Mouse (Mus musculus) kidney, embryonic 15.5 days (tissue): ENCODE results near the gene Mybbp1a. TPM values are rescaled to one million over a fixed set of nuclear protein-coding genes. Genes with fewer than 3 reads are reported as not detected.

Experiments used
- ATAC-seq: fragments of 200-750 bp; cut with Nextera tagmentation; replicated peaks from 2 replicates; pipeline ENCODE4 v1.8.0; 2017; ENCODE audit warnings: moderate TSS enrichment; ENCODE audit not compliant: low FRiP score
- H3K27ac ChIP-seq: fragments of 300-500 bp; sonication (generic); 2 replicates; pipeline ENCODE4 v1.5.1; 2015; ENCODE audit warnings: mild to moderate bottlenecking, inconsistent platforms
- H3K27me3 ChIP-seq: fragments of 300-500 bp; sonication (generic); 2 replicates; pipeline ENCODE4 v1.6.1; 2015; ENCODE audit warnings: inconsistent platforms
- H3K36me3 ChIP-seq: fragments of 300-500 bp; sonication (generic); 2 replicates; pipeline ENCODE4 v1.6.1; 2015; ENCODE audit warnings: inconsistent platforms
- H3K4me1 ChIP-seq: fragments of 300-500 bp; sonication (generic); 2 replicates; pipeline ENCODE4 v1.6.1; 2015; ENCODE audit warnings: inconsistent platforms
- H3K4me2 ChIP-seq: fragments of 300-500 bp; sonication (generic); 2 replicates; pipeline ENCODE4 v1.6.1; 2015; ENCODE audit warnings: moderate library complexity, mild to moderate bottlenecking, inconsistent platforms
- H3K4me3 ChIP-seq: fragments of 300-500 bp; sonication (generic); replicated peaks from 2 replicates; pipeline ENCODE4 v1.5.1; 2015; ENCODE audit warnings: mild to moderate bottlenecking, inconsistent platforms
- H3K9ac ChIP-seq: fragments of 300-500 bp; sonication (generic); 2 replicates; pipeline ENCODE4 v1.6.1; 2015; ENCODE audit warnings: mild to moderate bottlenecking, inconsistent platforms
- H3K9me3 ChIP-seq: fragments of 300-500 bp; sonication (generic); replicated peaks from 2 replicates; pipeline ENCODE4 v1.6.1; 2016; ENCODE audit warnings: inconsistent platforms
- WGBS: fragments of 180-500 bp; shearing (Covaris S2); methylation state at CpG from one replicate; pipeline ENCODE4 v1.1.7; 2015; ENCODE audit warnings: mixed read lengths; 5-methylcytosine and 5-hydroxymethylcytosine counted together
- polyA plus RNA-seq: library from polyadenylated mRNA; unstranded; fragments of >200 nt; fragmentation: Nextera tagmentation; extraction: Ambion mirVana; gene quantifications from 2 replicates; pipeline ENCODE4 v1.2.1, GENCODE M21; 2015

Mybbp1a gene
- 162 and 184 TPM in 2 replicates for polyA plus RNA-seq

DNA sequence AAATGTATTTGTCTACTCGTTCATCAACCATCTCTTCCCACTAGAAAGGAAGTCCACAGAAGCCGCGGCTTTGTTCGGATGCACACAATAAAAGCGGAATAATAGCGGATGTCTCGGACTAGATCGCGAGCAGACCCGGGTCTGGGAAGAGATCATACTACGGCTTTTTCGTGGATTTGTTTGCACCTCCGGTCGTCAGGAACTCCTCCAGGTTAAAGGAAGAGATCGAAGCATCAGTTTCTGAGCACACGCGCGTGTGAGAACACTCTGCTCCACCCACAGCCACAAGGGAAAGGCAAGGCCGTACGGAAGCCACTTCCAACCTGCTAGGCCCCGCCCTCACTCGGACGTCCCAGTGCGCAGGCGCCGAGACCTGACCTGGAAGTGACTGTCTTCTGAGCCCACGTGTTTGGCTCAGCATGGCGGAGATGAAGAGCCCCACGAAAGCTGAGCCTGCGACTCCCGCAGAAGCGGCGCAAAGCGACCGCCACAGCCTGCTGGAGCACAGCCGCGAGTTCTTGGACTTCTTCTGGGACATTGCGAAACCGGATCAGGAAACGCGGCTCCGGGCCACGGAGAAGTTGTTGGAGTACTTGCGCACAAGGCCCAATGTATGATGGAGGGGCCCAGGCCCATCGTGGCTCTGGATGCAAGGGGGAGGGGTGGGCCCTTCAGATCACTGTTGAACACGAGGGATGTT lies at the start of gene Mybbp1a:
Gene Mybbp1a (plus strand): TSS at position 391 of the 700 bp plus-strand sequence.
- Histone ChIP-seq H3K4me2 (peak within 1 kb of the TSS; percentile 76), H3K4me3 (peak within 1 kb of the TSS; percentile 71), H3K9me3 (no peaks in the 10 kb centered on the region), H3K27me3 (no peaks in the 10 kb centered on the region), H3K9ac (peak within 1 kb of the TSS; percentile 76), H3K27ac (peak within 1 kb of the TSS; percentile 94), H3K4me1 (peaks cover 19% of the 10 kb centered on the region), H3K36me3 (peaks cover 40% of the 10 kb centered on the region)
- peak; percentile 91 for ATAC-seq
- 0% methylated on average over 46 of the region's 46 CpGs for WGBS

DNA sequence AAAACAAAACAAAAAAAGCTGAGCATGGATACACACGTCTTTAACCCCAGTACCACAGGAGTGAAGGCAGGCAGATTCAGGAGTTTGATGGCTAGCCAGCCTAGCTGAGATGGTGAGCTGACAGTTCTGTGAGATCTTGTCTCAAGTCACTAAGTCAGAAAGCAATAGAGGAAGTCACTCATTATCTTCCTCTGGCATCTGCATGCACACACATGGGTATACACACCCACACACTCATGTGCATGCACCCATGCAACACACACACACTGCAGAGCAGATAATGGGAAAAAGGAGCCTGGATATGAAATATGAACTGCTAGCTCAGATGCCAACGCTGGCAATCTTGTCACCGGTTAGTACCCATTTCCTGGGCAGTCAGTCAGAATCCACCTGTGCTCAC lies 47.9 kb upstream of the Mybbp1a start:
- no peak overlapping the region for H3K4me2 ChIP-seq
- H3K27ac ChIP-seq = peak overlapping the region; percentile 58; the same call in 1 of the 2 replicates
- ATAC-seq = no peak
- 72% methylated on average over 3 of the region's 3 CpGs for WGBS
- no peak overlapping the region for H3K4me3 ChIP-seq
- H3K9me3 ChIP-seq = no peaks in the 10 kb centered on the region
- no peak overlapping the region for H3K9ac ChIP-seq
- no peaks in the 10 kb centered on the region for H3K27me3 ChIP-seq
- peaks cover 43% of the 10 kb centered on the region for H3K4me1 ChIP-seq
- H3K36me3 ChIP-seq = peaks cover 57% of the 10 kb centered on the region

DNA sequence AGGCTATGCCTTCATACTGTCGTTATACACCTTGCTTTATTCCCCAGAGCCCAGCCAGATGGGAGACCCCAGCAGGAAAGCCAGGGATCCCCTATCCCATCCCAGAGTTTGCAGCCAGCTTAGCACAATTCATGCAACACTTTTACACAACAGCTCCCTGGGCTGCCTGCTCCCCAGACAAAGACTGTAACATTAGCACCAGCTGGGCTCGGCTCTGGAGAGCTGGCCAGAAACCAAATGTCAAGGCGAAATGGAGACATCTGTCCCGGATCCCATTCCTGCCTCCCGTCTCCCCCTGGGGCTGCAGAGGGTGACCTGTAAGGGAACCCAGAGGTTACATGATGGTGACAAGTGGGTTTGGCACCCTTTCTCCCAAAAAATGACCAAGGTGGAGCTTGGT lies 47.5 kb upstream of the Mybbp1a start:
- Histone ChIP-seq H3K4me3 (no peak overlapping the region), H3K4me1 (peaks cover 43% of the 10 kb centered on the region), H3K27ac (peak overlapping the region; percentile 58; the same call in 1 of the 2 replicates), H3K9me3 (no peaks in the 10 kb centered on the region), H3K9ac (no peak overlapping the region), H3K36me3 (peaks cover 53% of the 10 kb centered on the region), H3K4me2 (no peak overlapping the region), H3K27me3 (no peaks in the 10 kb centered on the region)
- no peak for ATAC-seq
- WGBS = 34% methylated on average over 5 of the region's 5 CpGs

DNA sequence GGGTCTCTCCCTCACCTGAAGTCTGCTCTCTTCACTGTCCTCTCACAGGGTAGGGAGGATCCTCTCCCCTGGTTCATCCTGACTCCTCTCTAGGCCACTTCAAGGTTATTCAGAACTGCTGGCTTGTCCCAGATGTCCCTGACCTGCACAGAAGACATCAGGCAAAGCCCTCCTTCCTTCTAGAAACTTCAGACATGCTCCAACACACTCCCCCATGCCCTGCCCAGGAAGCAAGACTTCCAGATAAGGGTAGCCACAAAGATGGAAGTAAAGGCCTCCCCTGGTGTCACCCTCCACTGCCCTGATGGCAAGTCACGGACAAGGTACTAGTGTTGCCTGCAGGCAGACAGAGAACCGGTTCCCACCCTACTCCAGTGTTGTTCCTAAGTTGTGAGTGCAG lies 46.5 kb upstream of the Mybbp1a start:
- 0 out of 2 replicates have a peak, but pooled peaks have one; percentile 34 for ATAC-seq
- H3K36me3 ChIP-seq = peaks cover 57% of the 10 kb centered on the region
- H3K27me3 ChIP-seq = no peaks in the 10 kb centered on the region
- H3K4me3 ChIP-seq = no peak overlapping the region
- H3K9me3 ChIP-seq = no peaks in the 10 kb centered on the region
- H3K27ac ChIP-seq = no peak overlapping the region
- 59% methylated on average over 2 of the region's 2 CpGs for WGBS
- H3K4me1 ChIP-seq = peaks cover 50% of the 10 kb centered on the region
- no peak overlapping the region for H3K4me2 ChIP-seq
- no peak overlapping the region for H3K9ac ChIP-seq

DNA sequence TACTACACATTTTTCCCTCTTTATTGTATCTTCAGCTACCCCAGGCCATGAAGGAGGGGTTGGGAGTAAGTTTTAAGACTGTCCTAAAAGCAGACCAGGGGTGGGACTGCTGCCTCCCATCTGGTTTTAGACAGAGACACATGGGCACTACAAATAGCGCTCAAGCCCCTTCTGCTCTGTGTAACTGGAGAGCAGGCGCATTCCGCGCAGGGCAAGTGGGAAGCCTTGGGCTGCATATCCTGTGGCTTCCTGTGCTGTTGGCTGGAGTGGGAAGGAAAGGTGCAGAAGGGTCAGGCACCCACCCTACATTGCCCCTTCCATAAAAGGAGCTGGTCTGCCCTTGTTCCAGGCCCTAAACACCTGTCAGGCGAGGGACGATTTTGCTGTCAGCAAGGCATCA lies 45.5 kb upstream of the Mybbp1a start:
- H3K27ac ChIP-seq = no peak overlapping the region

DNA sequence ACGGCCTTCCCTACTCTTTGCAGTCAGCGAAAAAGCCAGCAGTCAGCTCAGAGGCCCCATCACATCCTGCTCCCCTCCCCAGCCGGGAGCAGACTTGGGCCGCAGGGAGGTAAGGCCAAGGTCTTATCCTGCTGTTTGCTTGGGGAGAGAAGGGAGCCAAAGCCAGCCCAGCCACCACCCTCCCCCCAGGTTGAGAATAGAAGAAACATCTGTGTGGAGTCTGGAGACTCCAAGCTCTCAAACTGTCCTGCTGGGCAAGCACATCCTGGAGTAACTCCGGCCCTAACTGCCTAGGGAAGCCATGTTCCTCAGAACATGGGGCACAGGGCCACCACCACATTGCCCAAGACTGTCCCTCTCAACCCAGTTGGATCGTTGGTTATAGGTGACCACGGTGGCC lies 44.5 kb upstream of the Mybbp1a start:
- Histone ChIP-seq H3K36me3 (peaks cover 52% of the 10 kb centered on the region), H3K4me3 (no peak overlapping the region), H3K9me3 (no peaks in the 10 kb centered on the region), H3K4me2 (no peak overlapping the region), H3K27ac (no peak overlapping the region; the same call in 1 of the 2 replicates), H3K4me1 (peaks cover 69% of the 10 kb centered on the region), H3K27me3 (no peaks in the 10 kb centered on the region), H3K9ac (no peak overlapping the region)
- WGBS = 65% methylated on average over 7 of the region's 7 CpGs
- no peak for ATAC-seq

More for the DNA sequence above, 45.5 kb upstream of the Mybbp1a start:
- Histone ChIP-seq H3K4me1 (peaks cover 59% of the 10 kb centered on the region), H3K36me3 (peaks cover 57% of the 10 kb centered on the region), H3K9ac (no peak overlapping the region), H3K9me3 (no peaks in the 10 kb centered on the region), H3K4me3 (no peak overlapping the region), H3K4me2 (no peak overlapping the region), H3K27me3 (no peaks in the 10 kb centered on the region)
- 62% methylated on average over 6 of the region's 6 CpGs for WGBS
- no peak for ATAC-seq

DNA sequence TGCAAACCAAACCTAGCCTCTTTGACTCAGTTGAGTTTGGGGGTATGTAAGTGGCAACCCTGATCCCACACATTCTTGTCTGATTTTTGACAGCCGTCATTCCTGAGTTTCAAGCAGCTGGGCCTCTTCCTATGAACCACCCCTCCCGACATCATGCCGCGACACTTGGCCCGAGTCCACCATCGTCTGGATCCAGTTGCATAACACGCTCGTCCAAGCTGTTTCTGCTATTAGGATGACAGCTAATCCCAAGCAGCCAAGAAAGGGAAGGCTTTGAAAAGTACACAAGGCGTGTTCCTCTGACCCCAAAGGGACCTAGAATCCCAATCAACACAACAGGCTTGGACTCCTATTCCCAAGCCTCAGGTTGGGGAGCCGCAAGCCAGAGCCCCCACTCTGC lies 44.1 kb upstream of the Mybbp1a start:
- Histone ChIP-seq H3K4me2 (no peak overlapping the region), H3K9me3 (no peaks in the 10 kb centered on the region), H3K27me3 (no peaks in the 10 kb centered on the region), H3K36me3 (peaks cover 52% of the 10 kb centered on the region), H3K27ac (0 out of 2 replicates have a peak overlapping the region, but pooled peaks have one; percentile 20), H3K9ac (no peak overlapping the region), H3K4me3 (no peak overlapping the region), H3K4me1 (peaks cover 73% of the 10 kb centered on the region)
- WGBS = 67% methylated on average over 10 of the region's 10 CpGs
- ATAC-seq = no peak

DNA sequence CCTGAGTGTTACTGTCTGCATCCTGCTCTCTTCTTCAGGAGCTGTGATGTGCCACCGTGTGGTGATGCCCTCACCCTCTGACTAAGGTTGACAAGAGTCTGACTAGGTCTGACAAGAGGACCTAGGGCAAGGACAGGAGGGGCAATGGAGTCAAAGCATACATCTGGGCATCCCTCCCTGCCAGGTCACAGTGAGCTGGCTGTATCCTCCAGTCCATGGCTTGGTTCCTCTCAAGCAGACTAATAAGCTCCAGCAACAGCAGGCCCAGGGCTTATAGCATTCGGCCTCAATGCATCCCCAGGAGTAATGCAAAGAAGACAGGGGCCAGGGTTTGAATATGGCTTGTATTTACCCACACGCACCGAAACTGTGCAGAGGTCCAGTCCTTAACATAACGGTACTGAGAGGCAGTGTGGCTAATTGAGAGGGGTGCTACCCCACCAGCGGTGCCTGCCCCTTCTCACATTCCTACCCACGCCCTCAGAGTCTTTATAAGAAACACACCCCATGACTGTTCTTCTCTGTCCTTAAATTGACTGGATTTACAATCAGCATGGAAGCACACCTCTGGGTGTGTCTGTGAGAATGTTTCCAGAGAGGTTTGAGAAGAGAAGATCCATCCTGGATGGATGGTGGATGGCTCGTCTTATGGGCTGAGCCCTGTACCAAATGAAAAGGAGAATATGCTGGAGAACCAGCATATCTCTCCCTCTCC lies 43.2 kb upstream of the Mybbp1a start:
- no peaks in the 10 kb centered on the region for H3K27me3 ChIP-seq
- peaks cover 82% of the 10 kb centered on the region for H3K4me1 ChIP-seq
- H3K9ac ChIP-seq = no peak overlapping the region
- 87% methylated on average over 8 of the region's 8 CpGs for WGBS
- H3K36me3 ChIP-seq = peaks cover 48% of the 10 kb centered on the region
- no peaks in the 10 kb centered on the region for H3K9me3 ChIP-seq
- H3K27ac ChIP-seq = no peak overlapping the region
- no peak overlapping the region for H3K4me2 ChIP-seq
- no peak for ATAC-seq
- no peak overlapping the region for H3K4me3 ChIP-seq

DNA sequence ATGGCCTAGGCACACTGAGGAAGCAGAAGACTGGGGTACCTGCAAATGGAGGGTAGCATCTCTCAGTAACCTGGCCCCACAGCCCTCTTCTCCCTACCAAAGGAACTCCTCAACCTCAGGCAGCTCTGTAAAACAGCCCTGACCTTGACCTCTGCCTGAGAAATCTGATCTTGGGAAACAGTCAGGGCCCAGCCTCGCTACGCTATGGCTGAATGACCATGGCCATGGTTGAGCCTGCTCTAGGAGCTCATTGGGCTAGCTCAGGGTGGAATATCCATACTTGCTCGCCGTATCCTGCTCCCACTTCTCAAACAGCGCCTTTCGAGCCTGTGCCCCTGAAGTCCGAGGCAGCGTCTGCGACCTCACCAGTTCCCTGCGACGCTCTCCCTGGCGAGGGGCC lies 40.1 kb upstream of the Mybbp1a start:
- H3K27me3 ChIP-seq = no peaks in the 10 kb centered on the region
- H3K36me3 ChIP-seq = peaks cover 48% of the 10 kb centered on the region
- no peak overlapping the region; the same call in 1 of the 2 replicates for H3K4me3 ChIP-seq
- H3K27ac ChIP-seq = peak overlapping the region; percentile 94
- H3K9ac ChIP-seq = peak overlapping the region; percentile 21; the same call in 1 of the 2 replicates
- ATAC-seq = peak; percentile 80
- WGBS = 44% methylated on average over 12 of the region's 12 CpGs
- H3K4me1 ChIP-seq = peaks cover 87% of the 10 kb centered on the region
- H3K9me3 ChIP-seq = no peaks in the 10 kb centered on the region
- peak overlapping the region; percentile 41 for H3K4me2 ChIP-seq

DNA sequence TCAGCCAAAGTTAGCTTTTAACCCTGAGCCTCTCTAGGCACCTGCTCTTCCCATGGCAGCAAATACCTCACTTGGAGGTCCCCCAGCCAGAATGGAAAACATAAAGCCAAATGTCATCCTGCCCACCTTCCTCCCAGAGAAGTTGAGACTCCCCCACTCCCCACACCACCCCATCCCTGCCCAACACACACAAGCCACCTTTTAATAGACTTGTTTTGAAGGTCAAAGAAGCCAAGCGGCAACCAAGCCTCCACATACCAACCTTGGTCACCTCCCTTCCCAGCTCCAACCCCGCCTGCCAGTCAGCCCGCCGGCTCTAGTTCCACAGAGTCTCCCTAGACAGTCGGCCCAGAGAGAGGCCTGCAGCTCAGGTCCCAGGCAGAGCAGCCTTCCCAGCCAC lies 39.1 kb upstream of the Mybbp1a start:
- peak overlapping the region; percentile 41 for H3K4me2 ChIP-seq
- peaks cover 87% of the 10 kb centered on the region for H3K4me1 ChIP-seq
- 20% methylated on average over 5 of the region's 5 CpGs for WGBS
- no peaks in the 10 kb centered on the region for H3K27me3 ChIP-seq
- no peaks in the 10 kb centered on the region for H3K9me3 ChIP-seq
- peak overlapping the region; percentile 94 for H3K27ac ChIP-seq
- no peak overlapping the region for H3K9ac ChIP-seq
- no peak overlapping the region for H3K4me3 ChIP-seq
- H3K36me3 ChIP-seq = peaks cover 40% of the 10 kb centered on the region
- peak; percentile 72 for ATAC-seq

DNA sequence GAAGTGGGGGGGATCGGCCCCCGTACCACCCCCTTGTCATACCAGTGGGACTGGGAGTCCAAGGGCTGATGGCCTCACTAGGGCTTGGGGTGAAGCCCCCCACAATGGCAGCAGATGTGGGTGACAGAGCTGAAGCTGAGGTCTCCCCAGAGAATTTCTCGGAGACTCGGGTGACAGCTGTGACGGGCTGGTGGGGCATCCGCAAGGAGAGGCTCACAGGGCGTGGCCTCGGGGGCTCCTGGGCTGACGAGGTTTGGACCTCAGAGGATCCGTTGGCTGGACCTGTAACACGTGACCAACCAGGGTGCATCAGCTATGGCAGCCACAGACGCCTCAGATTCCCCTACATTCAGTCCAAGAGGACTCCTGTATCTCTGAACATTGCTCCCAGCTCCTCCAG lies 38.2 kb upstream of the Mybbp1a start:
- Histone ChIP-seq H3K4me1 (peaks cover 88% of the 10 kb centered on the region), H3K9ac (no peak overlapping the region)

DNA sequence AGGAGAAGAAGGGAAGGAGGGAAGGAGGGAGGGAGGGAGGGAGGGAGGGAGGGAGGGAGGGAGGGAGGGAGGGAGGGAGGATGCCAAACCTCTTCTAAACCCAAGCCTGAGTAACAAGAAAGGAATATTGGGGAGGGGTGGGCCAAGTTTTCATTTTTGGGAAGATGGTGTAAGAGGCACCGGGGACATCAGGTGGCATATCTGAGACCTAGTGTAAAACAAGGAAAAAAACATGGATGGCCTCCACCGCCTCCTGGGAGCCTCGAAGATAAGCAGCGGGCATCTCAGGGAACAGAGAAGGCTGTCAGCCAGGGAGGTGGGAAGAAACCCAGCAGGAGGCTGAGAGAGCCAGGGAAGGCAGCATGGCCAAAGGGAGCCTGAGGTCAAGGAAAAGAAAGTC lies 35.6 kb upstream of the Mybbp1a start:
- H3K4me1 ChIP-seq = peaks cover 98% of the 10 kb centered on the region
- H3K4me2 ChIP-seq = peak overlapping the region; percentile 97
- 71% methylated on average over 4 of the region's 4 CpGs for WGBS

More for the DNA sequence above, 38.2 kb upstream of the Mybbp1a start:
- Histone ChIP-seq H3K9me3 (no peaks in the 10 kb centered on the region), H3K4me3 (no peak overlapping the region), H3K27ac (peak overlapping the region; percentile 94), H3K36me3 (peaks cover 31% of the 10 kb centered on the region), H3K4me2 (no peak overlapping the region), H3K27me3 (no peaks in the 10 kb centered on the region)
- ATAC-seq = no peak
- WGBS = 83% methylated on average over 12 of the region's 12 CpGs

More for the DNA sequence above, 35.6 kb upstream of the Mybbp1a start:
- H3K9me3 ChIP-seq = no peaks in the 10 kb centered on the region
- H3K27me3 ChIP-seq = 0 out of 2 replicates have a peak, but pooled peaks cover 3% of the 10 kb centered on the region
- H3K27ac ChIP-seq = peak overlapping the region; percentile 52
- 0 out of 2 replicates have a peak overlapping the region, but pooled peaks have one; percentile 3 for H3K4me3 ChIP-seq
- peaks cover 10% of the 10 kb centered on the region for H3K36me3 ChIP-seq
- ATAC-seq = no peak
- H3K9ac ChIP-seq = 0 out of 2 replicates have a peak overlapping the region, but pooled peaks have one; percentile 4
